Mouse (Mus musculus) thymus, postnatal 4 days (tissue): Measurements from ENCODE around the gene Secisbp2.
A peak's percentile ranks its signal among the peaks of the same experiment; 100 is the strongest.

ENCODE experiments used
- DNase-seq: peaks from one replicate; pipeline ENCODE4 v3.0.0; 2021

Secisbp2 gene

DNA sequence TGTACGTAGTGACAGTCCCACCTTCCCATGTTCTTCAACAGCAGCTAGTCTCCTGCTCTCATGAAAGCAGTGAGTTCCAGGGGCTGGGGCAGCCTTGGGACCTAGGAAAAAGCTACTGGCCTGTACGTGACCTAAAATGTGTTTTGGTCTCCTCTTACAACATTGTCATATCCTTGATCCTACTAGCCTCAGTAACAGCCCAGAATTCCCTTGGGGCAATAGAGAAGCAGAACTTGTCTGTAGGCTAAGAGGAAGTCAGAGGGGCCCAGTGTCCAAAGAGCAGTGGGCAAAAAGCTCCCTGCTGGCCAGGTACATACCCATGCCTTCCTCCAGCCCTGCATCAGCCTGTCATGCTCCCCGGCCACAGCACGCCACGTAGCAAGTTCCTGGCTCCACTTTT, 35.5 kb downstream of the Secisbp2 start:
- DNase-seq, result no peak

DNA sequence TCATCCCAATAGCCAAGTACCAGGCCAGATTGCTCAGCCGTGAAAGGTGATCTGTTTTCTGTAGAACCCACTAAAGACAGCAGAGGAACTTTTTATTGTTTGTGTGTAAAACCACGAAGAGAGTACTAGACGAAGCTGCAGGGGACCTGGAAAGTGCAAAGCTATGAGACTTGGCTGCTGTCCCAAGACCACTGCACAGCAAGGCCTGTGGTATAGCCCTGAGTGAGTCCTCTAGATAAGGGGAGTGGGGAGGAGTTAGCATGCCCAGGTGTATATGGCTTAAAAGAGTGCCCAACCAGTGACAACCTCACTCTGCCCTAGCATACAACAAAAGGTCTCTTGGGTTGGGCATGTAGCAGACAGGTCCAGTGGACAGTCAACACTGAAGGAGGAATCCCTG, 37.2 kb downstream of the Secisbp2 start:
- no peak for DNase-seq

DNA sequence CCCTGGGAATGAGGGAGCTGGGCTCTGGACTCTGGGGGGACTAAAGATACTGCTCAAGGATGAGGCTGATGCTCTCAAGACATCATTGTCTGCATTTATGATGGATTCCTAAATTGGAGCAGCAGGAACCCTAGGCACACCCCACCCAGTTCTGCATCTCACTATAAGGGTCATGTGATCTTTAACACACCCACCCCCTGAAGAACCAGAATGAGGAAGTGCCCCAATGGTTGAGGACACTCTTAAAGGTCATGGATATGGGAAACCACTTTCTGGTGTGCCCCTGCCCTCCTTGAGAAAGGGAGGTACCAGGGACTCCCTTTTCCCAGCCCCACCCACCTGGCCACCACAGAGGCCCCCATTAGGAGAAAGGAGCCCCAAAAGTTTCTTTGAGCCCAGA, 45.0 kb downstream of the Secisbp2 start:
- DNase-seq, result no peak

DNA sequence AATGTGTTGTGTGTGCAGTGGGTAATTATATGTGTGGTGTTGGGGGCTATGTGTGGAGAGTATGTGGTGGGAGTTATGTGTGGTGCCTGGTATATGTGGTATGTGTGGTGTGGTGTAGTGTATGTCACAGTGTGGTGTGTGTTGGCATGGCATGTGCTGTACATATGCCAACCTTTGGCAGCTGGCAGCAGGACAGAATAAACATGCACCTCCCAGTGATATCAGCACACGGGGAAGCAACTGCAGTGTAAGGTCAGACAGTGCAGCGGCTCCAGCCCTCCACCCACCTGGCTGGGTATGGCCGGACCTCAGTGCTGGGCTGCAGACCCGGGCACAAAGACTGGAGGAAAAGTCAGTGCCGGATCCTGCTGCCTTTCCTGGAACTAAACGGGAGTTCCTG, 46.0 kb downstream of the Secisbp2 start:
- DNase-seq, result no peak

DNA sequence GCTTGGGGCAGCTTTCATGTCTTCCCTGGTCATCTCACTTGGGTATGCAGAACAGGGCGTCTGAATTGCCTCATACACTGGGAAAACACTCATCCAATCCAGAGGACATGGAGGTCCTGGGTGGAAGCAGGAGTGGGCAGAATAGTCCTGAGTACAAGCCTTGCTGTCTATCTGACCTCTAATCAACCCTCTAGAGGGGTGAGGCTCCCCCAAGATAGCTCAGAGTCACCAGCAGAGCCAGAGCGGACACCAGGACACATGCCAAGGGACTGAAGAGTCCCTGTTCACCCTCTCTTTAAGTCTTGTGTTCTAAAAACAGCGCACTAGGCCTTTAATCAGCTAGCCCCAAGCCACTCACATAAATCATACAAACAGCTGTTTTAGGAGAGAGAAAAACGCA, 46.4 kb downstream of the Secisbp2 start:
- no peak for DNase-seq

DNA sequence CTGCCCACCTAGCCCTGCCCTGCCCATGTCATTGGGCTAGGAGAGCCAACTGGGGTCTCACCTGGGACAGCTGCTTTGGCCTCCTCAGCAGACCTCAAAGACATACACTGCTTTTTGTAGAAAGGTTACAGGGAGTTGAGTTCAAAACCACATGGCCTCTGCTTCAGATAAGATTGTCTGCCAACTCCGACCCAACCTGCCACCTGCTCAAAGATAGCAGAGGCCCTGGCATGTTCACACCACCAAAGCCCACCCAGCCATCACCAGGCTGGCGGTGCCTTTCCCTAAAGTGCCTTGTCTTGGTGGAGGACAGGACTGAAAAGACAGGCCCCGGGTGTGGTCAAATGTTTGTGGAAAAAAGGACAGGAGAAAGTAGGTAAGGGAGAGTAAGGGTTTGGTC, 46.8 kb downstream of the Secisbp2 start:
- no peak for DNase-seq

DNA sequence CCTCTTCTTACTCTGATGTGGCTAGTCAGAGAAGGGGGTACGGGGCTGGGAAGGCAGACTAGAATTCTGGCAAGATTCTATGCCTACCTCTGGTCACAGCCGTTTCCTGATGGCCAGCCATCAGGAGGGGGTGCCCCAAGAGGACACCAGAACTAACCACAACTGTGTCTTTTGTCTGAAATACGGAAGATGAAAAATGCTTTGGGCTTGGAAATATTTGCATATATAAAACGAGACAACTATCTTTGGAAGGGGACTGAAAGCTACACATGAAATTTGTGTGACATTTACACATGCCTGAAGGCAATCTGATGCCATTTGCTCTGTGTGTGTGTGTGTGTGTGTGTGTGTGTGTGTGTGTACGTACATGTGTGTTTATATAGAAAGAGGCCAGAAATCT, 52.4 kb downstream of the Secisbp2 start:
- DNase-seq, result no peak

DNA sequence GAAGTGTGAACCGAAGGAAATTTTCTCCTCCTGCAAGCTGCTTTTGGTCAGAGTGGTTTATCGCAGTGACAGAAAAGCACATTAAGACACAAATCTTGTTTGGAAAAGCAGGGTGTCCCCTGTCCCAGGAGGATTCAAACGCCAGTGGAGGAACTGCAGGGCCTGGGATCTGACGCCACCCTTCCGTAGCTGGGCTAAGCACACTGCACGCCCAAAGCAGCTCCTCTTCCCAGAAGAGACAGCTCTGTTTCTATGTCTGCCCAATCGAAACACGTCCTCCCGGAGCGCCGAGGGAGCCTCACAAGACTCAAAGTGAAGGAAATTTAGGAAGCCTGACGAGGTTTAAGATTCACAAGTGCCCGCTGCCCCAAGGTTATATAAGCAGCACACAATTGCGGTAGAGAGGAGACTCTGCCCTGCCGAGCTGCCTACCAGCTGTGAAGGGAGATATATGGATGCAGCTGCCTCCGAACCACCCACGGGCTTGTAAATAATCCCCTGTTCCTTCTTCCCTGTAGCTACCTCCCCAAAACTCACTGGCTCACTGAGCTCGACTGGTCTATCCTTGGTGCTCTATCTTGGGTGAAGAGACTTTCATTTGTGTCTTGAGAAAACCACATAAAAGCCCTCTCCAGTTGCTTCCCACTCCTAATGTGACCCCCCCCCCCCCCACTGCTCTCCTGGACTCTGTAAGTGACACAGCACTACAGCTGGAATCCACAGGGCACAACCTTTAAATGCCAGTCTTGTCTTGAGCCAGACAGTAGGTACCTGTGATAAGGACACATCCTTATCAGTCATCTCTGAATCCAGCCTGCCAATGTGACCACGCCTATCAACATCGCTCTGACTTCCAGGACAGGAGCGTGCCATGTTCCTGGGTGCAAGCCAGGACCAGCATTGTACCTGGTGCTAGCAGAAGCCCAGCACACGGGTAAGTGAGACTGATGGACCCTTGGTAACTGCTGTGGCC, 54.7 kb downstream of the Secisbp2 start:
- no peak for DNase-seq

DNA sequence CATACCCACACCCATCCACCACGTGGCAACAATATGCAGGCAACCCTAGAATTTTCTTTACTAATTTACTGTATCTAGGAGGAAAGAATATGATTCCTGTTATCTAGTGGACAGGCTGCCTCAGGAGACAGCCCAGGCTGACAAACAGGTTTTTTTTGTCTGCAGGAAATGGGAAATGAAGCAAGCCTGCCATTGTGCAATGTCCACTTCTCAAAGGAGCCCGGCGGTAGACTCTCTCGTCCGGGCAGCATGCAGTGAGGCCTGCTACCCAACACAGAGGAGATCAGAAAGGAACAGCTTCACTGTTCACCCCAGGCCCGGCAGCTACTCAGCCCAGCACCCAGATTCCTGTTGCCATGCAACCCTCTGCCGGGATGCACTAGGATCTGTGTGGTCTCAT, 59.2 kb downstream of the Secisbp2 start:
- no peak for DNase-seq

DNA sequence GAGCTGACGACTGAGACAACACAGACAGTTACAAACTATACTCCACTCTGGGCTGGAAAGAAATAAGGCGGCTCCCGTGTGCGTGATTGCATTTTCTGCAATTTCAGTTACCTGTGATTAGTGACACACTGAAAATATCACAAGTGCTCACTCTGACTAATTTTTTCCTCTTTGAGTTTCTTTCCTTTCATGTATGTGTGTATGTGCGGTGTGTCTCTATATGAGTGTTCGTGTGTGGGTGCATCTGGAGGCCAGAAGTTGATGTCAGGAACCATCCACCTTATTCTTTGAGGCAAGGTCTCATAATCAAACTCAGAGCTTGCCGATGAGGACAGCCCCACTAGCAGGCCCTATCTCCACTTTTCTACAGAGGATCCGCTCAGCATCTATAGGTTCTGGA, 60.5 kb downstream of the Secisbp2 start:
- no peak for DNase-seq

DNA sequence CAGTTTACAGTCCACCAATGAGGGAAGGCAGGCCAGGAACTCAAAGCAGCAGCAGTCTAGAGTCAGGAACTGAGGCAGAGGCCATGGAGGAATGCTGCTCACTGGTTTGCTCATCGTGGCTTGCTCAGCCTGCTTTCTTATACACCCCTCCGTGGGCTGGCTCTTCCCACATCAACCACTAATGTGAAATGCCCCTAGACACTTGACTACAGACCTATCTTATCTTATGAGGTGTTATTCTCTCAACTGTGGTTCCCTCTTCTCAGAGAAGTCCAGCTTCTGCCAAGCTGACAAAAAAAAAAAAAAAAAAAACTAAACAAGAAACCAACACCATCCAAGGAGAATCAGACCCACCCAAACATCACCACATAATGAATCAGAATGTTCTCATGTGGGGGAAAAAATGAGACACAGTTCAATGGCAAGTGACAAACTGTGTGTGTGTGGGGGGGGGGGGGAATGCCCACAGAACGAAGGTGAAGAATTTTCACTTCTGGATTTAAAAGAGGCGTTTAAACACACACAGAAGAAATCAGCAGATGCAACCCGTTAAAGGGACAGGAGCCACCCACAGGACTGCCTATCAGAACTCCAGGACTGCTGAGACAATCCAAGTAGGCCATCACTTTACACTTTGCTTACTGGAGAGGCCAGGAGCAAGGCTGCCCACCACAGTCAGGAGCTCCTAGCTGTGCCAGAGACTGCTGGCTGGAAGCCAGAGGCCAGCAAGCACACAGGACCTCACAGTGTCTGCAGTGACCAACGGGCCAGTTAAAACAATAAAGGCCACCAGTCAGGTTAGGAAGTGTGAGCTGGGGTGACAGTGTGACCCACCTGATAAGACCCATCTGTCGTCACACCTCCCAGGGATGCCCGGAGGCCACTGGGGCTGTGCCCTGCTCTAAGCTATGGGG, 65.1 kb downstream of the Secisbp2 start:
- DNase-seq, result no peak

DNA sequence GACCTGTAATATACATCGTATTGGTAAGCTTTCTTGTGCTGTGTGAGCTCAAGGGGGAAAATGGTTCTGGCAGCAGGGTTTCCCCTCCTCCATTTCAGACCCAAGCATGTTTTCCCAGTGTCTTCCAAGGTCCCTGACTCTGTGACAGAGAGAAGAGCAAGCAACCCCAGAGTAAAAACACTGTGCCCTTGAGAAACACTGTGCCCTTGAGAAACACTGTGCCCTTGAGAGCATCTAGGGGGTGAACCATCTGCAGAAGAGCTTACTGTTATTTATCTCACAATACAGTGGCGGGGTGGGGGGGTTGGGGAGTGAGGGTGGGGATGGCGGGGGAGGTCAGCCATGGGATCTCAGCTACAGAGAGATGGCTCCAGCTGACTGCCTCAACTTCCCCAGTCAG, 67.8 kb downstream of the Secisbp2 start:
- DNase-seq, result no peak

DNA sequence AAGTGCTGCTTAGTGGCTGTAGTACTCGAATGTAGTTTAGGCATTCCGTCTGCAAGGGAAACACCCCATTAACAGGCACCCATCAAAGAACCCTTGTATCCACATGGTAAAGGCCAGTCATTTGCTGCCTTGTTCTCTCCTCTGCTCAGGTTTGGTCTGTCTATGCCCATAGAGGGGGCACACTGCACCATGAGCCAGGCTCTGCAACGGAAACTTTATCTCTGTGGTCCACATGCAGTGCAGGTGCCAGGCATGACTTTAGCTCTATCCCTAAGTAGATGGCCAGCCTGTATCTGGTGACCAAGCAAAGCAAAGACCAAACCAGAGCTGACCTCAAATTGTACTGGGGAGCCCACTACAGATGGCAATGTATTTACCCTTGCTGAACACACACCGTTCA, 69.1 kb downstream of the Secisbp2 start:
- no peak for DNase-seq

DNA sequence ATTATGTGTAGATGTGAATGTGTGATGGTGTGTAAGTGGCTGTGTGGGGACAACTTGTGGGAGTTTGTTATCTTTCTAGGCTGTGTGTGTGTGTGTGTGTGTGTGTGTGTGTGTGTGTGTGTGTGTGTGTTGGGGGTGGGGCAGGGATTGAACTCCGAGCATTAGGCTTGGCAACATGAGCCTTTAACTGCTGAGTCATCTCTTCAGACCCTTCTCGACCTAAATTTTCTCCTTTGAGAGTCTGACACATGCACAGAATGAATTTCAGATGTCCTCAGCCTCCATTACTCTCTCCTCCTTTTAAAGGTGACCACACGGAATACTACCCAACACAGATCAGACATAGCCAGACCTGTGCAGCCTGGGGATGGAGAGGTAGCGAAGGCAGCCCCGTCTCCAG, 71.6 kb downstream of the Secisbp2 start:
- no peak for DNase-seq

DNA sequence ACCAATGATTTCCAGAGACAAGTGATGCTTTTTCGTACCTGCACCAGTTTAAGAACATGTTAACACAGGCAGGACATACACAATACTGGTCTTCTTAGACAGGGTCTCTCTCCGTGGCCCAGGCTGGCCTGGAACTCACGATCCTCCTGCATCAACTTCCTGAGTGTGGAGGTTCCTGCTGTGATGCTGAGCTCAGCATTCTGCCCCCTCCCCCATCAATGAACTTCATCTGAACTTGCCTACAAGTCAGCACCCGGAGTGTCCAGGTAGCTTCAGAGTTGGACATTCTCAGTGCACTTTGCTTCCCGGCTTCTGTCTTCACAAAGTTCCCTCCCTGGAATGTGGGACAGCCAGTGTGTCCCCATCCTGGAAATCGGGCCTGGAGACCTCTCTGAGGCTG, 73.1 kb downstream of the Secisbp2 start:
- no peak for DNase-seq

DNA sequence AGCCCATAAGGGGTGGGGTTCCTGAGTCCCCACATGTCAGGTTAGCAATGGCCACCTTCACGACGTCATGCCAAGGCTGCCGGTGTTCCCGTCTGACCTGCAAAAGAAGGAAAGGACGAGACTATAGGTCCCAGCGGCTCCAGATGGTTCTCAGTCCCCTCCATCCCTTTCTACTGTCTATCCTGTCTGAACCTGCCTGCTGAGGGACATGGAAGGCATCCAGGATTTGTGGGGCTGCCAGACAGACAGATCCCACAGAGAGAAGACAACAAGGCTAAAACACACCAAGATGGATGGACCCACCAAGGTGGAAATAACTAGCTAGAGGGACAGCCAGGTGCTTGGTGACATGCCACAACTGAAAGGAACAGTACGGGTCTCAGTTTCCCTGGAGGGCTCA, 73.9 kb downstream of the Secisbp2 start:
- no peak for DNase-seq

DNA sequence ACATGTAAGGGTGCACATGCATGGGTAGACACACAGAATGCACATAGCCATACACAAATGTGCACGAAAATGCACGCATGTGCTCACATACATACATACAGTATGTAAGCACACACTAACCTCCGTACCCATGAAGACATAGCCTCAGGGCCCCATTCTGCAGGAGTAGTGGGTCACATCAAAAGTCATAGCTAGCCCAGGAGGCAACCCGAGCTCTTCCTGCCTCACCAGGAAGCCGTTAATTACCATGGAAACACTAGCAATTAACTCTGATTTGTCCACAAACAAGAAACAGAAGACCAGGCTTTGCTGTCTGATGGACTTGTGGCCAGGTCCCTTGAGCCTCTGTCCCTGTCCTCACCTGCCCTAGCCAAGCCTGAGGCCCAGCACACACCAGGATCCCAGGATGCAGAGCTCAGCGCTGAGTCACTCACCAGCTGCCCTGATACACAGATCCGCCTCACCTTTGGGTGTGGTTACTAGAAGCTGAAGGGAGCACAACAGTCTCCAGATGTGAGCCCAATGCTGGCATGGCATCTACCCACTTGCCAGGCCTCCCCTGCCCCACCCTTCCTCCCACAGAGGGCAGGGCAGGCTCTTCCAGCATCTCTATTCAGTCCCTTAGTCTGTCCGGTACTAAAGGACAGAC, 74.6 kb downstream of the Secisbp2 start:
- DNase-seq, result no peak

DNA sequence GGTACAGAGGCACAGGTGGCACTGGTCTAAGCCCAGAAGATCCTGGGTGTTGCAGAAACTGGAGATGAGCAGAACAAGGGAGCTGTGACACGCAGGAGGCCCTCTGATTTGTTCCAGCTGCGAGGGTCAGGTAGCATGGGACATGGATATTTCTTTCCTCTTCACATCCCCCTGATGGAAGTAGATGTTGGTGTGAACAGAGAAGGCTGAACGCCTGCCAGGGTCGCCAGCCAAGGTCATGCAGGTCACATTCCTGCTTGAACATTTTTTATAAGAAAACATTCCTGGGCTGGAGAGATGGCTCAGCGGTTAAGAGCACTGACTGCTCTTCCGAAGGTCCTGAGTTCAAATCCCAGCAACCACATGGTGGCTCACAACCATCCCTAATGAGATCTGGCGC, 75.9 kb downstream of the Secisbp2 start:
- DNase-seq, result no peak

DNA sequence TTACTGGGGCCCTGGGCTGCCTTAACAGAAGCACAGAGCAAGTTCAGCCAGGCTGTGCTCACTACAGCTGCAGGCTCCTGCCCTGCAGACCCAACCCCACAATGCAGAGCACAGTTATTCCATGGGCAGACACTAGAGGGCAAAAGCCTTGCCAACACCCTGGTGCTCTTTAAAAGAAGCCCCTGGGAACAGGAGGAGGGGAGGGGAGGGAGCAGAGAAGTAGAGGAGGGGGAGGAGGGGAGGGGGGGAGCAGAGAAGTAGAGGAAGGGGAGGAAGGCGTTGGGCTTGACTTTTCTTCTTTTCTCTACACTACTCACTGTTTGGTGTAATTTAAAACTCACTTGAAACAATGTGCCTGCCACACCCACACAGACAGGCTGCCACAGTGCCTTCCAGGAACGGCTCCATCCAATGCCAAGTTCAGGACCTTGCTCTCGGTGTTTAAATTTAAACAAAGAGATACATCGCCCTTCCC, 78.4 kb downstream of the Secisbp2 start:
- DNase-seq, result peak; percentile 76

DNA sequence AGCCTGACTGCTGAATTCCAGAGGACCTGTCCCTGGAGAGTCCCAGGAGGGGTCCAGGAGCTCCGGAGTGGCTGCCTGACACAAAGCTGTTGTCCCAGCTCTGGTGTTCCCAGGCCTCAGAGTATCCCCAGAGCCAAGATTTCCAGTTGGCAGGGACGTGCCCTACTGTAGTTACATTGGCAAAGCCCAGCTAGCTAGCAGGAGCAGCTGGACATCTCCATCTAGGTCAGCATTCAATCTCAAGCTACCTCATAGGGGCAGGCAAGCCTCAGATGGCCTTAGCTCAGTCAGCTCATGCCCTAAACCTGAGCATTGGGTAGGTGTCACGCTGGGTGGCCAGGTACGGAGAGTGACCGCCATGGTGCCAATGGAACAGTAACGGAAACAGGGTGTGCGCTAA, 80.0 kb downstream of the Secisbp2 start:
- no peak for DNase-seq

DNA sequence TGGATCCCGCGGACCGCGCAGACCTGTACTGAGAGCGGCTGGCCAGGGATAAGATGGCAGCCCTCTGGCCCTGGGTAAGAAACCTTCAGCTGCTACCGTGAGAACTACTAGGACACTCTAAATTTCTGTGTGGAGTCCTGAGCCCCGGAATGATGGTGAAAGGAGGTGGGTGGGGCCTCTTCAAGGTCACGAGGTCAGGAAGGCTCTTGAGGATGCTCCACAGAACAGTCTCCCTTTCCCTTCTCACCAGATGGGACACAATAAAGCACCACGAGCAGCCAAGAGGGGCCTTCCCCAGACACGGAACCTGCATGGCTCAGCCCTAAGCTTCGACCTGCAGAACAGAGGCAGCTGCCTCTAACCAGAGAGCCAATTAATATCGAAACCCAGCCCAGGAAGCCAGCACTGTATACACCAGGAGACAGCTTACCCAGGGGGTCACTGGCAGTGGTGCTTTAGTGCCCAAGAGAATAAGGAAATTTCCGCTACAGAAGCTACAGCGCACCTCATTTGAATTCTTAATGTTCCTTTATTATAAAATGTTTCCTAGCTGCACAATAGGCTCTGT, 80.7 kb downstream of the Secisbp2 start:
- no peak for DNase-seq
